Mouse (Mus musculus) embryonic fibroblast, embryonic 13.5 days (primary cell): ENCODE data around the gene Ephb2.

ENCODE experiments used
- CTCF ChIP-seq: IDR thresholded peaks from 2 replicates; pipeline ENCODE4 v1.5.1; 2011; ENCODE audit warnings: mild to moderate bottlenecking, control low read depth, low read length, moderate library complexity, borderline replicate concordance; ENCODE audit not compliant: insufficient read depth
- POLR2A ChIP-seq: IDR thresholded peaks from 2 replicates; pipeline ENCODE4 v1.6.1; 2011; ENCODE audit warnings: low read depth, mild to moderate bottlenecking, control low read depth, low read length, moderate library complexity

- no peak for TF ChIP-seq CTCF
- TF ChIP-seq POLR2A, result no peak
These were observed 204.4 kb downstream of the Ephb2 start for GRCm38 (mm10) chr4:136631237-136631994.
